Mouse (Mus musculus) forebrain, postnatal 0 days (tissue): ENCODE data around the gene Ndufv1. TPM values are rescaled to one million over a fixed set of nuclear protein-coding genes. Genes with fewer than 3 reads are reported as not detected.
A peak's percentile ranks its signal among the peaks of the same experiment; 100 is the strongest.
"Not testable (repeated sequence)": the region's sequence is repeated elsewhere in the genome, so short reads cannot be mapped to it uniquely, and the experiment has no call there.

Experiments used
- ATAC-seq: fragments of 200-750 bp; cut with Nextera tagmentation; 2 replicates; pipeline ENCODE4 v1.8.0; 2017; ENCODE audit warnings: mild to moderate bottlenecking, moderate library complexity
- DNase-seq: peaks from one replicate; pipeline ENCODE4 v3.0.0-alpha.2; 2015
- H3K27ac ChIP-seq: fragments of 300-500 bp; sonication (generic); 2 replicates; pipeline ENCODE4 v1.5.1; 2014; ENCODE audit warnings: low read depth, mild to moderate bottlenecking, antibody characterized with exemption, low read length, moderate library complexity, mixed read lengths
- H3K27me3 ChIP-seq: fragments of 300-500 bp; sonication (generic); 2 replicates; pipeline ENCODE4 v1.6.1; 2014; ENCODE audit warnings: mild to moderate bottlenecking, low read length, mixed read lengths; ENCODE audit not compliant: insufficient read depth
- H3K36me3 ChIP-seq: fragments of 300-500 bp; sonication (generic); 2 replicates; pipeline ENCODE4 v1.6.1; 2014; ENCODE audit warnings: mild to moderate bottlenecking, moderate library complexity; ENCODE audit not compliant: insufficient read depth
- H3K4me1 ChIP-seq: fragments of 300-500 bp; sonication (generic); 2 replicates; pipeline ENCODE4 v1.6.1; 2014; ENCODE audit warnings: antibody characterized with exemption; ENCODE audit not compliant: insufficient read depth
- H3K4me2 ChIP-seq: fragments of 300-500 bp; sonication (generic); 2 replicates; pipeline ENCODE4 v1.6.1; 2014; ENCODE audit warnings: low read depth, mild to moderate bottlenecking, moderate library complexity
- H3K4me3 ChIP-seq: fragments of 300-500 bp; sonication (generic); 2 replicates; pipeline ENCODE4 v1.5.1; 2014; ENCODE audit warnings: low read depth, low read length, mixed read lengths
- H3K9ac ChIP-seq: fragments of 300-500 bp; sonication (generic); 2 replicates; pipeline ENCODE4 v1.6.1; 2014; ENCODE audit warnings: mild to moderate bottlenecking
- H3K9me3 ChIP-seq: fragments of 300-500 bp; sonication (generic); 2 replicates; pipeline ENCODE4 v1.6.1; 2016; ENCODE audit warnings: low read length
- CTCF ChIP-seq: sonication (generic); IDR thresholded peaks from 2 replicates; pipeline ENCODE4 v1.5.1; 2016; ENCODE audit warnings: antibody characterized with exemption, control low read depth, low read depth
- WGBS: fragments of 180-500 bp; shearing (Covaris S2); extraction: QIAGEN DNeasy Blood & Tissue Kit; methylation state at CpG from one replicate; pipeline ENCODE4 v1.1.7; 2014; 5-methylcytosine and 5-hydroxymethylcytosine counted together
- polyA plus RNA-seq: library from polyadenylated mRNA; unstranded; fragments of >200 nt; fragmentation: Nextera tagmentation; extraction: Ambion mirVana; gene quantifications from 2 replicates; pipeline ENCODE4 v1.2.1, GENCODE M21; 2015
- total RNA-seq: library from RNA; depleted of rRNA; stranded (reverse); fragments of >200 nt; gene quantifications from 2 replicates; pipeline ENCODE4 v1.2.3, GENCODE M21; 2014

Ndufv1 gene
- total and polyA plus RNA-seq, 2 experiments from 2014 or later, result 250 to 268 TPM

- no peak within 1 kb of the TSS for H3K4me2 ChIP-seq
- no peak for DNase-seq
These were observed 26.3 kb downstream of the Ndufv1 start, which contains the start of gene Acy3 for GRCm38 (mm10) chr19:3986334-3986733. Gene Acy3, plus strand, starts transcription at chr19:3986570.

DNA sequence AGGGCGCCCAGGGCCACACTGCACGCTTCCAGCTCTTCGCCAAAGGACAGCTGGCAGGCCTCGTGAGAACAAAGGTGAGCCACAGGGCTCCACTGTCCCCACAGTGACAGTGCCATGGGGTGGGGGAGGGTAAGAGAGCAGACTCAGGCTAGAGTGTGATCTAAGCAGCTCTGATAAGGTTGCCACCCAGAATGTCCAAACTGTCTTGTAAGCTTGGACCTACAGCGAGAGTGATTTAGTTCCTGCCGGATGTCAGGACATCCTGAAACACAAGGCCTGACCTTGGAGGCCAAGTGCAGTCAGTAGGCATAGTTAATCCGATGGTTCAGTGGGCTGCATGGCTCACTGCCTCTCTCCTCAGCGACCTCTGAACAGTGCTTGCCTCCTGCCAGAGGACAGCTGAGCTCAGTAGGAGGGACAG is 27.3 kb downstream of the Ndufv1 start:
- H3K9me3 ChIP-seq, result no peaks in the 10 kb centered on the region
- no peak overlapping the region for H3K4me2 ChIP-seq
- no peak for ATAC-seq
- 33% methylated on average over 8 of the region's 8 CpGs for WGBS
- no peak for DNase-seq
- no peaks in the 10 kb centered on the region for H3K4me1 ChIP-seq
- no peak for TF ChIP-seq CTCF
- H3K4me3 ChIP-seq, result no peak overlapping the region
- H3K36me3 ChIP-seq, result no peaks in the 10 kb centered on the region
- no peak overlapping the region for H3K9ac ChIP-seq
- H3K27me3 ChIP-seq, result no peaks in the 10 kb centered on the region
- no peak overlapping the region for H3K27ac ChIP-seq

More at GRCm38 (mm10) chr19:3986334-3986733, 26.3 kb downstream of the Ndufv1 start, which contains the start of gene Acy3:
- H3K4me3 ChIP-seq, result no peak within 1 kb of the TSS
- H3K27me3 ChIP-seq, result no peaks in the 10 kb centered on the region; the same call in 1 of the 2 replicates
- no peak within 1 kb of the TSS for H3K27ac ChIP-seq
- no peak for ATAC-seq
- H3K9me3 ChIP-seq, result no peaks in the 10 kb centered on the region
- no peaks in the 10 kb centered on the region for H3K36me3 ChIP-seq
- H3K4me1 ChIP-seq, result no peaks in the 10 kb centered on the region
- 6% methylated on average over 8 of the region's 8 CpGs for WGBS
- no peak for TF ChIP-seq CTCF
- H3K9ac ChIP-seq, result no peak within 1 kb of the TSS

DNA sequence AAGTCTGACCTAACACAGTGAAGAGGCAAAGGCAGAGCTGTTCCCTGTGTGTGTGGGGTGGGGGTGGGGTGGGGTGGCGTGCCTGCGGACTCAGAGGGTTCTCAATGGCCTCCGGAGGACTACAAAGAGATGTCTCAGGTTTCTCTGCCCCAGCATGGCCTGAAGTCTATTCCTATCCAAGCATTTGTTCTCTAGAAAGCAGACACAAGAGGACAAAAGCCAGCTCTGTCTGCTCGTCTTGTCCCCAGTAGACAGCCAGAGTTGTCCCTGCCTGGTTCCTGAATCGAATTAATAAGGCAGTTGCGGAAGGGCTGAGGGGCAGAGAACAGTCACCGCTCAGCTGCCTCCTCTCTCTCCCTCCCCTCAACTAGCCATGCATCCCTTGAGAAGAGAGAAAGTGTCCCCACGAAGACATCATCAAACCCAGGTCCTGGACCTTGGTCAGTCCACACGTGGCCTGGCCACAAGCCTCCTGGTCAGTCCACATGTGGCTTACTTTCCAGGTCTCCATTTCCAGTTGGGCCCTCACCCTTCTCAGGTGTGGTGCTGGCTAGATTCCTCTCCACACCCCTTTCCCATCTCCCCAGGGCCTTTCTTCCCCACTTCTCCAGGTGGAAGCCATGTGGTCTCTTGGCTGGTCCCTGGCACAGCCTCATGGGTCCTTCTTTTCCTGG is 28.9 kb downstream of the Ndufv1 start:
- Histone ChIP-seq H3K4me1 (no peaks in the 10 kb centered on the region), H3K4me3 (no peak overlapping the region), H3K4me2 (no peak overlapping the region), H3K27ac (no peak overlapping the region), H3K9me3 (no peaks in the 10 kb centered on the region), H3K27me3 (no peaks in the 10 kb centered on the region), H3K9ac (no peak overlapping the region), H3K36me3 (no peaks in the 10 kb centered on the region)
- 35% methylated on average over 9 of the region's 9 CpGs for WGBS
- no peak for TF ChIP-seq CTCF
- DNase-seq (no peak), ATAC-seq (no peak)

GRCm38 (mm10) chr19:3980917-3981316 is 31.7 kb downstream of the Ndufv1 start:
- no peak for TF ChIP-seq CTCF
- no peak for DNase-seq
- H3K27ac ChIP-seq, result no peak overlapping the region
- no peak overlapping the region for H3K9ac ChIP-seq
- no peaks in the 10 kb centered on the region for H3K4me1 ChIP-seq
- no peak for ATAC-seq
- WGBS, result 79% methylated on average over 9 of the region's 9 CpGs
- no peaks in the 10 kb centered on the region for H3K27me3 ChIP-seq
- H3K9me3 ChIP-seq, result no peaks in the 10 kb centered on the region
- no peaks in the 10 kb centered on the region for H3K36me3 ChIP-seq
- no peak overlapping the region for H3K4me2 ChIP-seq
- no peak overlapping the region for H3K4me3 ChIP-seq

- 13% methylated on average over 4 of the region's 4 CpGs for WGBS
- Histone ChIP-seq H3K36me3 (no peaks in the 10 kb centered on the region), H3K4me2 (no peak overlapping the region), H3K27me3 (no peaks in the 10 kb centered on the region), H3K9ac (no peak overlapping the region), H3K4me3 (no peak overlapping the region), H3K27ac (peak overlapping the region; percentile 40; the same call in 1 of the 2 replicates), H3K9me3 (no peaks in the 10 kb centered on the region), H3K4me1 (no peaks in the 10 kb centered on the region)
- peak; percentile 94 for ATAC-seq
- peak; percentile 88 for DNase-seq
- TF ChIP-seq CTCF, result peak; percentile 87
These were observed 32.3 kb downstream of the Ndufv1 start for GRCm38 (mm10) chr19:3980309-3980708.

DNA sequence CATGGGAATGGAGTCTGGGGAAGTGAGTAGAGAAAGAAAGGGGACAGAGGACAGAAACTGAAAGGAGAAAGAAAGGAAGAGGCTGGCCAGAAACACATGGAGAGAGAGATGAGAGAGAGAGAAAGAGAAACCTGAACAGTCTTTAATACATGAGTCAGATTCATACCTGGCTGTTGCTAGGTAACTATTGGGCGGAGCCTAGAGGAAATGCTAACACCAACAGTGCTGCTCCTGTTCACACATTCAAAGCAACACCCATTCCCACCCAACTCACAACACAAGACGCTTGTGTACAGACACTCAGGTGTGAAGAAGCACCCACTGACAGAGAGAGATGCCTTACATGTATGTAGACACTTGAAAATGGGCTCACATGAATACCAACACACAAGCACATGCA is 36.7 kb downstream of the Ndufv1 start:
- no peak overlapping the region for H3K27ac ChIP-seq
- DNase-seq (no peak), ATAC-seq (no peak)
- no peaks in the 10 kb centered on the region for H3K4me1 ChIP-seq
- no peak overlapping the region for H3K4me2 ChIP-seq
- H3K9ac ChIP-seq, result no peak overlapping the region
- H3K9me3 ChIP-seq, result no peaks in the 10 kb centered on the region
- no peak overlapping the region for H3K4me3 ChIP-seq
- 75% methylated on average over 2 of the region's 2 CpGs for WGBS
- H3K36me3 ChIP-seq, result no peaks in the 10 kb centered on the region
- TF ChIP-seq CTCF, result no peak
- H3K27me3 ChIP-seq, result no peaks in the 10 kb centered on the region

DNA sequence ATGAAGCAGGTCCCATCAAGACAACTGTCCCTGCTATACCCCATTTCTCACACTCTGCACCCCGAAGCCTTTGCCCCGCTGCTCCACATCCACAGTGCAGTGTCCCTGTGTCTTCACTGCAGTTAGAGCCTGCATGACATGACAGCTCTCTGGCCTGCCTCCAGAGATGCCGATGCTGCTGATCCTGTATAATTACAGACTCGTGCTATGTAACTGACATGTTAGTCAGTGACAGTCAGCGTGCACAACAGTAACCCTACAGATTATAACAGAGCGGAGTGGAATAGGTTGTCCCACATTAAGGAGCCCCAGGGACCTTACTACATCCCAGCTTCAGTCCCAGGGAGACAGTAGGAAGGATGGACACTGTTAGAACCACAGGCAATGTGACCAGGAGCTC is 38.0 kb downstream of the Ndufv1 start:
- peak; percentile 78 for ATAC-seq
- H3K27me3 ChIP-seq, H3K9me3 ChIP-seq, DNase-seq, H3K4me3 ChIP-seq, H3K27ac ChIP-seq, H3K4me1 ChIP-seq, H3K9ac ChIP-seq, H3K36me3 ChIP-seq, H3K4me2 ChIP-seq: not testable (repeated sequence)
- WGBS, result 49% methylated on average over 6 of the region's 6 CpGs
